Mouse (Mus musculus): ENCODE results near the gene Olfr372. TPM values are rescaled to one million over a fixed set of nuclear protein-coding genes. Genes with fewer than 3 reads are reported as not detected.

The Olfr372 gene
- polyA plus RNA-seq, 1 experiment from 2014 or later, result not detected

Other genes with a start within 250 kb of the Olfr372 start
- gene Zfp709, start 159.2 kb upstream of the Olfr372 start, polyA plus RNA-seq (2015; fragmentation: Nextera tagmentation; extraction: Ambion mirVana), result 4.2 and 5.4 TPM in 2 replicates
- gene Zfp882, start 132.6 kb upstream of the Olfr372 start, polyA plus RNA-seq (2015; fragmentation: Nextera tagmentation; extraction: Ambion mirVana), result 3.8 and 4.4 TPM in 2 replicates
- 18.4 and 20.0 TPM in 2 replicates for gene Zfp617, start 132.6 kb upstream of the Olfr372 start, polyA plus RNA-seq (2015; fragmentation: Nextera tagmentation; extraction: Ambion mirVana)
- 20.7 and 23.3 TPM in 2 replicates for gene Zfp961, start 90.2 kb upstream of the Olfr372 start, polyA plus RNA-seq (2015; fragmentation: Nextera tagmentation; extraction: Ambion mirVana)
- 2.6 and 2.8 TPM in 2 replicates for gene Cyp4f18, start 31.6 kb upstream of the Olfr372 start, polyA plus RNA-seq (2015; fragmentation: Nextera tagmentation; extraction: Ambion mirVana)
- 0.05 and 0.09 TPM in 2 replicates for gene Olfr373, start 42.0 kb downstream of the Olfr372 start, polyA plus RNA-seq (2015; fragmentation: Nextera tagmentation; extraction: Ambion mirVana)
- 0.01 and 0.04 TPM in 2 replicates for gene Olfr374, start 65.8 kb downstream of the Olfr372 start, polyA plus RNA-seq (2015; fragmentation: Nextera tagmentation; extraction: Ambion mirVana)
- 545 and 589 TPM in 2 replicates for gene Tpm4, start 93.8 kb downstream of the Olfr372 start, polyA plus RNA-seq (2015; fragmentation: Nextera tagmentation; extraction: Ambion mirVana)
- gene Rab8a, start 120.0 kb downstream of the Olfr372 start, polyA plus RNA-seq (2015; fragmentation: Nextera tagmentation; extraction: Ambion mirVana), result 149 and 159 TPM in 2 replicates
- 1.5 and 2.0 TPM in 2 replicates for gene Hsh2d, start 148.4 kb downstream of the Olfr372 start, polyA plus RNA-seq (2015; fragmentation: Nextera tagmentation; extraction: Ambion mirVana)
- gene Cib3, start 171.6 kb downstream of the Olfr372 start, polyA plus RNA-seq (2015; fragmentation: Nextera tagmentation; extraction: Ambion mirVana), result not detected in 2 replicates
- gene Gm11034, start 172.4 kb downstream of the Olfr372 start, polyA plus RNA-seq (2015; fragmentation: Nextera tagmentation; extraction: Ambion mirVana), result not detected in 2 replicates
- 70.9 and 72.8 TPM in 2 replicates for gene Fam32a, start 178.5 kb downstream of the Olfr372 start, polyA plus RNA-seq (2015; fragmentation: Nextera tagmentation; extraction: Ambion mirVana)
- 96.6 and 104 TPM in 2 replicates for gene Ap1m1, start 198.8 kb downstream of the Olfr372 start, polyA plus RNA-seq (2015; fragmentation: Nextera tagmentation; extraction: Ambion mirVana)